Mouse (Mus musculus): Measurements from ENCODE around the gene Plekhm1. TPM values are rescaled to one million over a fixed set of nuclear protein-coding genes. Genes with fewer than 3 reads are reported as not detected.

The Plekhm1 gene
- polyA plus RNA-seq, 1 experiment from 2014 or later, result 7.6 TPM

GRCm38 (mm10) chr11:103350711-103351315, 61.7 kb downstream of the Plekhm1 start:
- no peak for ATAC-seq (ENCODE audit: insufficient number of reproducible peaks, insufficient read depth, low FRiP score, low TSS enrichment, low read depth)
- whole genome bisulfite sequencing, result 84% methylated on average over 12 of the region's 12 CpGs

GRCm38 (mm10) chr11:103349699-103350098, 62.8 kb downstream of the Plekhm1 start:
- 84% methylated on average over 2 of the region's 2 CpGs for WGBS
- H3K27ac ChIP-seq, result no peak overlapping the region

More at GRCm38 (mm10) chr11:103350711-103351315, 61.7 kb downstream of the Plekhm1 start:
- 0 out of 2 replicates have a peak, but pooled peaks cover 3% of the 10 kb centered on the region for H3K27me3 ChIP-seq
- H3K27ac ChIP-seq, result no peak overlapping the region
- H3K4me2 ChIP-seq, result no peak overlapping the region
- H3K4me1 ChIP-seq, result peaks cover 18% of the 10 kb centered on the region
- no peaks in the 10 kb centered on the region for H3K36me3 ChIP-seq
- no peak overlapping the region for H3K9ac ChIP-seq
- H3K9me3 ChIP-seq, result 0 out of 2 replicates have a peak, but pooled peaks cover 3% of the 10 kb centered on the region
- H3K4me3 ChIP-seq, result no peak overlapping the region

GRCm38 (mm10) chr11:103346657-103347056, 65.8 kb downstream of the Plekhm1 start:
- H3K4me2 ChIP-seq, result no peak overlapping the region
- no peaks in the 10 kb centered on the region for H3K9me3 ChIP-seq
- 66% methylated on average over 5 of the region's 5 CpGs for WGBS
- H3K9ac ChIP-seq, result no peak overlapping the region
- no peaks in the 10 kb centered on the region for H3K36me3 ChIP-seq
- 0 out of 2 replicates have a peak overlapping the region, but pooled peaks have one; percentile 4 for H3K27ac ChIP-seq
- peaks cover 17% of the 10 kb centered on the region for H3K4me1 ChIP-seq
- H3K4me3 ChIP-seq, result no peak overlapping the region
- no peaks in the 10 kb centered on the region for H3K27me3 ChIP-seq
- ATAC-seq (ENCODE audit: insufficient number of reproducible peaks, insufficient read depth, low FRiP score, low TSS enrichment, low read depth), result 0 out of 2 replicates have a peak, but pooled peaks have one; percentile 49

More at GRCm38 (mm10) chr11:103349699-103350098, 62.8 kb downstream of the Plekhm1 start:
- H3K9ac ChIP-seq, result no peak overlapping the region
- H3K27me3 ChIP-seq, result no peaks in the 10 kb centered on the region
- H3K4me3 ChIP-seq, result no peak overlapping the region
- 0 out of 2 replicates have a peak, but pooled peaks cover 3% of the 10 kb centered on the region for H3K9me3 ChIP-seq
- H3K4me1 ChIP-seq, result peaks cover 8% of the 10 kb centered on the region; the same call in 1 of the 2 replicates
- H3K4me2 ChIP-seq, result no peak overlapping the region
- no peaks in the 10 kb centered on the region for H3K36me3 ChIP-seq
- ATAC-seq (ENCODE audit: insufficient number of reproducible peaks, insufficient read depth, low FRiP score, low TSS enrichment, low read depth), result no peak

- H3K4me2 ChIP-seq, result no peak overlapping the region
Measured at GRCm38 (mm10) chr11:103346236-103346635, 66.3 kb downstream of the Plekhm1 start.

GRCm38 (mm10) chr11:103345408-103346091, 66.9 kb downstream of the Plekhm1 start:
- WGBS, result 86% methylated on average over 7 of the region's 7 CpGs

More at GRCm38 (mm10) chr11:103346236-103346635, 66.3 kb downstream of the Plekhm1 start:
- 80% methylated on average over 7 of the region's 7 CpGs for WGBS
- H3K4me3 ChIP-seq, result no peak overlapping the region
- H3K36me3 ChIP-seq, result no peaks in the 10 kb centered on the region
- no peak overlapping the region for H3K9ac ChIP-seq
- peaks cover 17% of the 10 kb centered on the region for H3K4me1 ChIP-seq
- no peak overlapping the region for H3K27ac ChIP-seq
- no peaks in the 10 kb centered on the region for H3K27me3 ChIP-seq
- ATAC-seq (ENCODE audit: insufficient number of reproducible peaks, insufficient read depth, low FRiP score, low TSS enrichment, low read depth), result no peak
- no peaks in the 10 kb centered on the region for H3K9me3 ChIP-seq

GRCm38 (mm10) chr11:103344494-103345332, 67.8 kb downstream of the Plekhm1 start:
- ATAC-seq (ENCODE audit: insufficient number of reproducible peaks, insufficient read depth, low FRiP score, low TSS enrichment, low read depth), result no peak
- Histone ChIP-seq H3K27ac (no peak overlapping the region), H3K4me3 (no peak overlapping the region)

More at GRCm38 (mm10) chr11:103345408-103346091, 66.9 kb downstream of the Plekhm1 start:
- H3K4me3 ChIP-seq, result no peak overlapping the region
- H3K27me3 ChIP-seq, result no peaks in the 10 kb centered on the region
- no peak overlapping the region for H3K27ac ChIP-seq
- no peak overlapping the region for H3K4me2 ChIP-seq
- peaks cover 17% of the 10 kb centered on the region for H3K4me1 ChIP-seq
- H3K9me3 ChIP-seq, result no peaks in the 10 kb centered on the region
- no peak overlapping the region for H3K9ac ChIP-seq
- no peaks in the 10 kb centered on the region for H3K36me3 ChIP-seq
- no peak for ATAC-seq (ENCODE audit: insufficient number of reproducible peaks, insufficient read depth, low FRiP score, low TSS enrichment, low read depth)

GRCm38 (mm10) chr11:103343881-103344280, 68.6 kb downstream of the Plekhm1 start:
- no peaks in the 10 kb centered on the region for H3K9me3 ChIP-seq
- WGBS, result 78% methylated on average over 1 of the region's 1 CpGs
- peaks cover 33% of the 10 kb centered on the region for H3K4me1 ChIP-seq
- no peak for ATAC-seq (ENCODE audit: insufficient number of reproducible peaks, insufficient read depth, low FRiP score, low TSS enrichment, low read depth)
- H3K4me3 ChIP-seq, result no peak overlapping the region
- H3K27me3 ChIP-seq, result no peaks in the 10 kb centered on the region
- no peak overlapping the region for H3K27ac ChIP-seq
- no peaks in the 10 kb centered on the region for H3K36me3 ChIP-seq
- H3K9ac ChIP-seq, result no peak overlapping the region
- H3K4me2 ChIP-seq, result no peak overlapping the region

More at GRCm38 (mm10) chr11:103344494-103345332, 67.8 kb downstream of the Plekhm1 start:
- Histone ChIP-seq H3K9ac (no peak overlapping the region), H3K36me3 (no peaks in the 10 kb centered on the region), H3K4me2 (no peak overlapping the region), H3K4me1 (peaks cover 26% of the 10 kb centered on the region), H3K9me3 (no peaks in the 10 kb centered on the region), H3K27me3 (no peaks in the 10 kb centered on the region)
- 64% methylated on average over 19 of the region's 19 CpGs for WGBS

GRCm38 (mm10) chr11:103343063-103343462, 69.4 kb downstream of the Plekhm1 start:
- ATAC-seq (ENCODE audit: insufficient number of reproducible peaks, insufficient read depth, low FRiP score, low TSS enrichment, low read depth), result no peak
- Histone ChIP-seq H3K9ac (no peak overlapping the region), H3K4me2 (no peak overlapping the region), H3K4me1 (peaks cover 33% of the 10 kb centered on the region), H3K9me3 (no peaks in the 10 kb centered on the region), H3K36me3 (no peaks in the 10 kb centered on the region), H3K27ac (no peak overlapping the region), H3K4me3 (no peak overlapping the region), H3K27me3 (no peaks in the 10 kb centered on the region)
- WGBS, result 87% methylated on average over 6 of the region's 6 CpGs

- H3K9ac ChIP-seq, result no peak overlapping the region
- no peak for ATAC-seq (ENCODE audit: insufficient number of reproducible peaks, insufficient read depth, low FRiP score, low TSS enrichment, low read depth)
- H3K4me2 ChIP-seq, result no peak overlapping the region
- H3K36me3 ChIP-seq, result no peaks in the 10 kb centered on the region
- peaks cover 25% of the 10 kb centered on the region for H3K4me1 ChIP-seq
- H3K4me3 ChIP-seq, result no peak overlapping the region
- 42% methylated on average over 7 of the region's 7 CpGs for WGBS
- no peaks in the 10 kb centered on the region for H3K27me3 ChIP-seq
- no peak overlapping the region for H3K27ac ChIP-seq
- H3K9me3 ChIP-seq, result no peaks in the 10 kb centered on the region
Measured at GRCm38 (mm10) chr11:103340677-103341076, 71.8 kb downstream of the Plekhm1 start.

- Histone ChIP-seq H3K27me3 (peaks cover 4% of the 10 kb centered on the region; the same call in 1 of the 2 replicates), H3K4me2 (peak overlapping the region; percentile 54), H3K36me3 (no peaks in the 10 kb centered on the region), H3K4me1 (peaks cover 25% of the 10 kb centered on the region), H3K27ac (no peak overlapping the region), H3K9me3 (no peaks in the 10 kb centered on the region), H3K4me3 (peak overlapping the region; percentile 26), H3K9ac (peak overlapping the region; percentile 51)
- ATAC-seq (ENCODE audit: insufficient number of reproducible peaks, insufficient read depth, low FRiP score, low TSS enrichment, low read depth), result no peak
- WGBS, result 71% methylated on average over 19 of the region's 19 CpGs
Measured at GRCm38 (mm10) chr11:103340130-103340529, 72.4 kb downstream of the Plekhm1 start.
